Mouse (Mus musculus): Measurements from ENCODE around the gene Fam19a1. TPM values are rescaled to one million over a fixed set of nuclear protein-coding genes. Genes with fewer than 3 reads are reported as not detected.

The Fam19a1 gene
- polyA plus RNA-seq, 1 experiment, result not detected

DNA sequence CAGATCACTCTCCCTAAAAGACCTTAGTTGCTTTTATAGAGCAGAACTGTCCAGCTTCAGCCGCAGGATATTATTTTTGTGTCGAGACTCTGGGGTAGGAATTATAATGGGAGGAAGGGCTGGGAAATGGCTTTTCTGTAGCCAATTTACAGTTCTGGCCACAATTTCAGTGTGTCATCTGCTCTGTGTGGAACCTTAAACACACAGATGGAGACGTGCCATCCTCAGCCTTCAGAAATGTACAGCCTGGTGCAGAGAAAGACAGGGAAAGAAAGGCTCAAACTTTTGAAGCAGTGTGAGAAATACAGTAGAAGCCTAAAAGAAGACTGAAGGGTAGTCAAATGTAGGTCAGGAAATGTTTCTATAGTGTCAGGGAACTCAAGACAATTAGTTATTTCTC is 519.3 kb downstream of the Fam19a1 start:
- no peak for TF ChIP-seq POLR2A (IDR thresholded peaks at IDR 0.05; ENCODE audit: insufficient read depth, low read depth, low read length)
- no peak for TF ChIP-seq CTCF (IDR thresholded peaks at IDR 0.05; ENCODE audit: insufficient read depth, low read depth, low read length)
- 71% methylated on average over 3 of the region's 3 CpGs for WGBS

DNA sequence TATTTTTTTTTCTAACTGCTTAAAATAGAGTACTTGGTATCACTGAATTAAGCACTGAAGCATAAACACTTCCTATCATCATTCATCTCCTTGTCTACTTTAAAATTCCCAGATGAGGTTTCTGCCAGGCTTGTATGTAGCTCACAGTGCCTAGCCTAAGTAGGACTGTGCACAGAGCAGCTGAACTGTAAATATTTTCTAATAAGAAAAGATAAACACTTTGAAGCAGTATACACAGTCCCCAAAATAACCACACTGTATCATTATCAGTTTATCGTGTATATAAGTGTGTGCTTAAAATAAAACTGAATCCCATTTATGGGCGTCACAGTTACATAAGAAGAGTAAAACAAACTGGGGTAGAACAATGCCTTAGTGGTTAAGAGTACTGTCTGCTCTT is 522.7 kb downstream of the Fam19a1 start:
- H3K27ac ChIP-seq (ENCODE audit: insufficient read depth, low read depth, low read length), result no peak overlapping the region
- H3K4me3 ChIP-seq (ENCODE audit: insufficient read depth, low read depth, low read length), result no peak overlapping the region
- TF ChIP-seq POLR2A (IDR thresholded peaks at IDR 0.05; ENCODE audit: insufficient read depth, low read depth, low read length), result no peak
- TF ChIP-seq CTCF (IDR thresholded peaks at IDR 0.05; ENCODE audit: insufficient read depth, low read depth, low read length), result no peak
- H3K4me1 ChIP-seq (ENCODE audit: control insufficient read depth, insufficient read depth, low read length), result no peaks in the 10 kb centered on the region
- 62% methylated on average over 2 of the region's 2 CpGs for WGBS

More for the DNA sequence above, 519.3 kb downstream of the Fam19a1 start:
- Histone ChIP-seq H3K4me3 (ENCODE audit: insufficient read depth, low read depth, low read length) (no peak overlapping the region), H3K4me1 (ENCODE audit: control insufficient read depth, insufficient read depth, low read length) (no peaks in the 10 kb centered on the region), H3K27ac (ENCODE audit: insufficient read depth, low read depth, low read length) (no peak overlapping the region)

DNA sequence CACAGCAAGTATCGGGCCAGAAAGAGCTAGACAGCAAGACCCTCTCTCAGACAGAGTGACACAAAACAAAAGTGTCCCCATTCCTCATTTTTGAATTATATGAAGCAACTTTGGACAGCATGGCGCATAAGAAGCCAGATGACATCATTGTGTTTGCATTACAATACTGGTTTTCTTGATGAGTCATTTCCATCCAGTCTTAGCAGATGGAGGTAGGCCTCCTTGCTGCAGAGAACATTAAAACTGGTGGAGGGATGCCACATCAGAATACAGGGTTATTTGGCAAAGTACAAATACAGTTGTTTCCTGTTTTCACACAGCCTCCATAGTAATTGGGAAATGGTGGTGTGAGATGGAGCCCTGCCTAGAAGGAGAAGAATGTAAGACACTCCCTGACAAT is 535.8 kb downstream of the Fam19a1 start:
- Histone ChIP-seq H3K4me3 (ENCODE audit: insufficient read depth, low read depth, low read length) (no peak overlapping the region), H3K27ac (ENCODE audit: insufficient read depth, low read depth, low read length) (no peak overlapping the region), H3K4me1 (ENCODE audit: control insufficient read depth, insufficient read depth, low read length) (no peaks in the 10 kb centered on the region)
- TF ChIP-seq CTCF (IDR thresholded peaks at IDR 0.05; ENCODE audit: insufficient read depth, low read depth, low read length) (no peak), POLR2A (IDR thresholded peaks at IDR 0.05; ENCODE audit: insufficient read depth, low read depth, low read length) (no peak)
- WGBS, result 83% methylated on average over 2 of the region's 2 CpGs

DNA sequence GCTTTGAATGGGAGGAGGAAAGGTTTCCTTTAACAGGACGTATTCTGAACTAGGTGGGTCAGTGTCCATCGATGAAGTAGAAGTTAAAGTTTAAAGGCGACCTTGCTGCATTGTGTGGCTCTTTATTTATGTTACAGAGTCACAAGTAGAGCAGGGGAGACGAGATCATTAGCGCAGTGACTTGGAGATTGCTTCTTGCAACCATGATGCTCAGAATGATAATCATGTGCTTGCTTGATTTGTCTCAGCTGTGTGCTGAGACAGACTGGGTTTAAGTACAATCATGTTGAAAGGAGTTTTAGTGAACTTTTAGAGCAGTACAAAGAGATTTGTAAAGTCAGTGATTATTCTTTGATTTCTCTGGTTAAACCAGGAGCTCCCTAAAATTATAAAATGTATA is 536.3 kb downstream of the Fam19a1 start:
- no peak overlapping the region for H3K27ac ChIP-seq (ENCODE audit: insufficient read depth, low read depth, low read length)
- H3K4me3 ChIP-seq (ENCODE audit: insufficient read depth, low read depth, low read length), result no peak overlapping the region
- no peaks in the 10 kb centered on the region for H3K4me1 ChIP-seq (ENCODE audit: control insufficient read depth, insufficient read depth, low read length)
- 85% methylated on average over 5 of the region's 5 CpGs for WGBS
- TF ChIP-seq POLR2A (IDR thresholded peaks at IDR 0.05; ENCODE audit: insufficient read depth, low read depth, low read length) (no peak), CTCF (IDR thresholded peaks at IDR 0.05; ENCODE audit: insufficient read depth, low read depth, low read length) (no peak)

DNA sequence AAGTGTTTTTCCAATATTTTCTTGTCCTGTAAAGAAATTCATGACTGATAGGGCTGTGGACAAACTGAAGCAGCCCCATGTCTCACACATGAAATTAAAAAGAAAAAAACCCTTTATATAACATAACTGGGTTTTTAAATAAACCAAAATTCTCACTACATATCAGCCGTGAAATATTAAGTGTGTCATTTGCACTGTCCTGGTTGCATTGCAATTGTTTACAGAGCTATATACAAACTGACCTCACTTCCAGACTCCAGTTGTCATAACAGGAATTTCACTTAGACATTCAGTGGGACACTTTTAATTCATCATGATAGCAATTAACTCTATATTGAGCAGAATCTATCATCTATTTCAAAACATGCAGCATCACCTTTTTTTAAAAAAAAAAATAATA is 553.4 kb downstream of the Fam19a1 start:
- H3K27ac ChIP-seq (ENCODE audit: insufficient read depth, low read depth, low read length), result no peak overlapping the region
- TF ChIP-seq POLR2A (IDR thresholded peaks at IDR 0.05; ENCODE audit: insufficient read depth, low read depth, low read length) (no peak), CTCF (IDR thresholded peaks at IDR 0.05; ENCODE audit: insufficient read depth, low read depth, low read length) (no peak)
- 96% methylated on average over 1 of the region's 1 CpGs for WGBS

DNA sequence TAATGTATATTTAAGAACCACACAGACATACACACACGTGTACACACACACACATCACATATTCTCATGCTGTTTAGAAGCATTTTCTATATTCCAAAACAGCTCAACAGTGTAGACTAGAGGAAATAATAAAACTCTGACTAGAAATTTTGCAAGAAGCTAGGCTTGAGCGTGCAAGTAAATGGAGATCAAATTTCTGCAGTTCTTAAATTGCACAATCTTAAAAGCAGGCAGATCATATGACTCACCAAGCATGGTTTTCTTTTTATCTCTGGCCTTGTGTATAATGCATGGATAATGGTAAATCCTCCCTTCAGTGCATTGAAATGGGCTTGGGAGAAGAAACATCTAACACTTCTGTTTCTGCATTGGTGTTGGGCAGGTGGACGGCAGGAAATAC is 564.9 kb downstream of the Fam19a1 start:
- WGBS, result 89% methylated on average over 3 of the region's 3 CpGs
- H3K27ac ChIP-seq (ENCODE audit: insufficient read depth, low read depth, low read length), result no peak overlapping the region
- no peaks in the 10 kb centered on the region for H3K4me1 ChIP-seq (ENCODE audit: control insufficient read depth, insufficient read depth, low read length)
- TF ChIP-seq POLR2A (IDR thresholded peaks at IDR 0.05; ENCODE audit: insufficient read depth, low read depth, low read length) (no peak), CTCF (IDR thresholded peaks at IDR 0.05; ENCODE audit: insufficient read depth, low read depth, low read length) (no peak)
- H3K4me3 ChIP-seq (ENCODE audit: insufficient read depth, low read depth, low read length), result no peak overlapping the region

More for the DNA sequence above, 553.4 kb downstream of the Fam19a1 start:
- Histone ChIP-seq H3K4me1 (ENCODE audit: control insufficient read depth, insufficient read depth, low read length) (no peaks in the 10 kb centered on the region), H3K4me3 (ENCODE audit: insufficient read depth, low read depth, low read length) (no peak overlapping the region)

Other genes with a start within 250 kb of the Fam19a1 start
- gene 1700123L14Rik, start 53.1 kb downstream of the Fam19a1 start, polyA plus RNA-seq (2012; ENCODE audit: insufficient read depth, insufficient read length, low replicate concordance, missing spikeins), result not detected in 2 replicates

Data from olfactory bulb, adult 2 months (tissue).